Mouse (Mus musculus): ENCODE measurements around the gene Abcc5. TPM values are rescaled to one million over a fixed set of nuclear protein-coding genes. Genes with fewer than 3 reads are reported as not detected.
"Not testable (repeated sequence)": the region's sequence is repeated elsewhere in the genome, so short reads cannot be mapped to it uniquely, and the experiment has no call there.

Abcc5 gene
- total RNA-seq (2022) = 100 to 1,000 TPM in 2 of 4 experiments, 10 to 100 TPM in 2; 74.2 to 148 (median 106) TPM

DNA sequence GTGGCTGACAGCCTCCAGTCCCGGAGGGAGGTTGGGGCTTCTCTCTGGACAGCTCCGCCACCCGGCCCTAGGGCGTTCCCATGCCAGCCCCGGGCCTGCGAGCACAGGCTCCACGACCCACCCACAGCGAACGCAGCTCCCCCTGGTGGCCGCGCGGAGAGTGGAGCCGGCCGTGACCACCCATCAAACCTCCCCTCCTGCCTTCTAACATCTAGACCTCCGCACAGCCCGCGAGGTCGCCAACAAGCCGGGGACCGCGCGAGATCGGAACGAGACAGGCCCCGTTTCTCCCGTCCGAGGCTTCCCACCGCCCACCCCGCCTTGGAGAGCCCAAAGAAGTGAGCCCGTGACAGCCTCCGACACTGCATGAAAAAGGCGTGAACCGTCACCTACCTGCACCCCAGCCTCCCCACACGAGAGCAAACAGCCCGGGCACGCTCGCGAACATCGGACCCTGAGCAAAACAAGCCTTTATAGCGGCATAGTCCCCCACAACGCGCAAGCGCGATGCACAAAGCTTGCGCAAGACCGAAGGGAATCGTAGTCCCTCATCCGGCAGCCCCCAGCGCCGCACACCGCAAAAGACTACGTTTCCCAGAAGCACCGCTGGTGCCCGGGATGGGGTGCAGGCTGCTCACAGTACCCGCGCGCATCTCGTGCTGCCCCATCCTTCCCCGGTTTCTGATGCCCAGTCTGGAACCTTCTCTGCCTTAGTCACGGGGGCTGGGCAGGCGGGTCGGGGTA, at the start of gene Abcc5:
Gene Abcc5 (minus strand): TSS at position 540 of the 744 bp plus-strand sequence.
- DNase-seq = peak; percentile 92

DNA sequence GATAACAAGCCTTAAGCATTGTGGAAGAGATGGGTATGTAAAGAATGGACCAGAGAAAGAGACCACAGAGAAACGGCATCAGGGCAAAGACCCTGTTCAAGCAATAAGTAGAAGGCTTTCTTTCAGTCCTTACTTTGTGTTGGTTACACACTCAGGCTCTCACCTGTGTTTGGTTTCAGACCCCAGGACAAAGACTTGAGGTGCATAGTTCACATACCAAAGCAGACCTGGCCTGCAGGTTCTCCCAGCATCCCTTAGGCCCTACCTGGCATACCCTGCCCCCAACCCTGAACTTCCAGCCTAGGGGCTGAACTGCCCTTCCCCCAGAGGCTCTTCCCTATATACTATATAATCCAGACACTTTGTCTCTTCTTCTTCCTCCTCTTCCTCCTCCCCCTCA, 49.1 kb upstream of the Abcc5 start:
- no peak for DNase-seq

DNA sequence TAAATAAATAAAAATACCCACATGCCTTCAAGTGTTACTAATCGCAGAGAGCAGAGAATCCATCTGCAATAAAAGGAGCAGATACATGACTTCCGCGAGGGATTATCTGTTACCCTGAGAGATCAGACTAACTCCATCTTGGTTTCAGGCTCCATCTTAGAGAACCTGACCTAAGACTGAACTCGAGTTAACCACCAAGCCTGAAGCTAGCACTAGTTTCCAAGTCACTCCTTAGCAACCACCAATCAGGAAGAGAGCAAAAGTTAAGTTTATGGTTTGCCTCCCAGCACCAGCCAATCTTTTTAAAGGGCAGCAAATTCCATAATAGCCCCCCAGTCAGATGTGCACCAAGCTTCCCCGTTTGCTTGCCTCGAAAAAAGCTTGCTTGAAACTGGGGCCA, 48.6 kb upstream of the Abcc5 start:
- DNase-seq = no peak

DNA sequence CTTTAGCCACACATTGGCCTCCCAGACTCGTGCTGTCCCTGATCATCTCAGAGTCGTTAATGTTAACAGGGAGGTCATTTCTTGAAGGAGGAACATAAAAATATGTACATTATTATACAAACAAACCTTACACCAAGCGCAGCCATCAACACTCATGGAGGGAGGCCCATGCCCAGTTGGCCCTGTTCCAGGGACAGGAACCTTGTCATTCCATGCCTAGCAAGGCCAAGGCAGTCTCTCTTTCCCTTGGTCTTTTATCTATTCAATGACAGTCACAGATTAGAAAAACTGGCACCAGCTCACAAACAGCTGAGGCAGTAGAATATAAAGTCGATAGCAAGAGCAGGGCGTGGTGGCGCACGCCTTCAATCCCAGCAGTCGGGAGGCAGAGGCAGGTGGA, 48.0 kb upstream of the Abcc5 start:
- DNase-seq = peak; percentile 79

DNA sequence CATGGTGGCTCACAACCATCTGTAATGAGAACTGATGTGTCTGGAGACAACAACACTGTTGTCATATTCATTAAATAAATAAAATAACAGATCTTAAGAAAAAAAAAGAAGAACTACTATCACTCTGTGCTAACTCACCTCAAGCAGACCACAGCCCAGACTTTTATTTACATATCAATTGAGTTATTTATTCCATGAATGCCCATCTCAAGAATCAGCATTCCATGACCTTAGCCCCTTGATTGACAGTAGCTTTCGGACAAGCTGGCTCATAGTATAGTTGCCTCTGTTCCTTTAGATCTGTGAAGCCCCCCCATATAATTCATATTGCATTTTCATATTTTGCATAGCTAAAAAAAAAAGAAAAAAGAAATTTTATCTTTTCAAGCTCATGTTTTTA, 47.6 kb upstream of the Abcc5 start:
- no peak for DNase-seq

DNA sequence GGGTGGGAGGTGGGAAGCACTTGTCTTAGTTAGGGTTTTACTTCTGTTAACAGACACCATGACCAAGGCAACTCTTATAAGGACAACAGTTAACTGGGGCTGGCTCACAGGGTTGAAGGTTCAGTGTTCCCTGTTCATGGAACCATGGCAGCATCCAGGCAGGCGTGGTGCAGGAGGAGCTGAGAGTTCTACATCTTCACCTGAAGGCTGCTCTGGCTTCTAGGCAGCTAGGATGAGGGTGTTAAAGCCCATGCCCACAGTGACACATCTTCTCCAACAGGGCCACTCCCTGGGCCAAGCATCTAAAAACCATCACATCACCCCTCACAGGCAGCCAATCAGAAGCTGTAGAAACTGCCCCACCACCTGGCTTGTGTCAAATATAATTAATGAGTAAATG, 45.5 kb upstream of the Abcc5 start:
- DNase-seq = no peak

DNA sequence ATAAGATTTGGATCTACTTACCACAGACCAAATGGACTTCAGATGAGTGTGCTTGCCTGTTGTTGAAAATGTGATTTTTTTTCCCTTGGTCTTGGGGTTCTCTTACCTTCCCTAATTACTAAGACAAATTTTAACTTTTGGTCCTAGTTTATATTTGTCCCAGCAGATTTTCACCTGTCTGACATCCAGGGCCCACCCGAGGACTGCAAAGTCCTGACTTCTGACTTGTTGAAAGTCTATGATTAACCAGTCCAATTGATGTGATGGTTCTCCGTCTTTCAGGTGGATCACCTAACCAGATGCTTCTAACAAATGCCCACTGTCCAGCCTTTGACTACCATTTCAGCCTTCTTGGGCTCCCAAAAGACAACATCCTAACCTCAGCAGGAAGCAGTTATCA, 44.8 kb upstream of the Abcc5 start:
- DNase-seq = no peak

DNA sequence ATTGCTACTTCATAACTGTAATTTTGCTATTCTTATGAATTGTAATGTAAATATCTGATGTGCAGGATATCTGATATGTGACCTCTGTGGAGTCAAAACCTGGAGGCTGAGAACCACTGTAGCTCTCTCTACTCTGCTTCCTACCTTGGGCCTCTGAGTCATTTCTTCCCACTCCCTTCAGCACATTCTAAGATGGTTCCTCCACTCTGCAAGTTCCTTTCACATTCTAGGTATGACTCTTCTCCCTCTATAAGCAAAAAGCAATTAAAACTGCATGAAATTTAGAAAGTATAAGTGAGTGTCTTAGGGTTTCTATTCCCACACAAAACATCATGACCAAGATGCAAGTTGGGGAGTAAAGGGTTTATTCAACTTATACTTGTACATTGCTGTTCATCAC, 38.5 kb upstream of the Abcc5 start:
- DNase-seq = no peak

DNA sequence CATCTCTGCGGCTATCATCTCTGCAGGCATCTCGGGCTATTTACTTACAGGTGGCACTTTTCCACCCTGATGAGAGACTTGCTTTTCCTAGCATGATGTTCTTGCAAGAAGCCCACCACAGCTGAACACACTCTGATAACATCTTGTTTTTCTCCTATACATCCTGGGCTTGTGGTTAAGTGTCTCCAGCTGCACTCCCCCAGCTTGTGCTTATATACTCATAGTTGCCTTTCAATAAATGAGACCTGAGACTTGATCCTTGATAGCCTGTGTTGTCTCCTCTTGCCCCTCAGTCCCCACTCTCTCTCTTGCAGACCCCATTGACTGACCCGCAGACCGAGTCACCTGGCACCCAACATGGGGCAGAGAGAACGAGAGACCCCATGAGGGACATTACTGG, 32.5 kb upstream of the Abcc5 start:
- not testable (repeated sequence) for DNase-seq

DNA sequence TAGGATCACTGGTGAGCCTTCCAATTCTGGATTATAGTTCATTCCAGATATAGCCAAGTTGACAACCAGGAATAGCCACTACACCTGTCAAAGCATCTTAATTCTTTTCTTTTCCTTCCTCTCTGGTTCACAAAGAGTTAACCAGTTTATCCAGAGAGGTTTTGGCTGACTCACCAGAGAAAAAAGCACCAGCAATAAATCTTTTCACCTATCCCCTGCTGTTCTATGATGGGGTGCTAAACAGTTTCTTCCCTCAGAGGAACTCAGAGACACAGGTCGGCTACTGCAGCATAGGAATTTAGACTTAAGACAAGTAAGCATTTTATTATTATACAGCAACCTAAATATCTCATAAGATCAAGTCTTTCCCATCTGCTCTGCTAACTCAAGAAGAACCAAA, 29.9 kb upstream of the Abcc5 start:
- DNase-seq = no peak

DNA sequence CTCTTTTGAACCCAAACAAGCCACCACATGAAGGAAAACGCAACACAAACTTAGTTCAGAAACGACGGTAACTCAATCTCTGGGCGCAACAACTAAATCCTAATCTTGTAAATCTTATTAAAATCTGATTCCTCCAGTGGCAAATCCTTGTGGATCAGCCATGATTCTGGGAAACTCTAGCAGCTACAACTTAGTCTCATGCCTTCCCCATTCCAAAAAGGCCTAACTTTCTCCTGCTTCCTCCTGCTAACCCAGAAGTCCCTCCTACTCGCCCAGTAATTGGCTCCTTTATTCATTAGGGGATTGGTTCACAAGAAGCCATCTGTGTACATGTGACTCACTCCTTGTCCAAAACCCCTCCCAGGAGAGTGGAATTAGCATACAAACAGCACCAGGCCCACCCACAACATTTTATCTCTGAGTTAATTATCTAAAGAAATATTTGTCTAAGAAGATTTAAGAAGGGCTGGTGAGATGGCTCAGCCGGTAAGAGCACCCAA, 28.0 kb upstream of the Abcc5 start:
- DNase-seq = no peak

DNA sequence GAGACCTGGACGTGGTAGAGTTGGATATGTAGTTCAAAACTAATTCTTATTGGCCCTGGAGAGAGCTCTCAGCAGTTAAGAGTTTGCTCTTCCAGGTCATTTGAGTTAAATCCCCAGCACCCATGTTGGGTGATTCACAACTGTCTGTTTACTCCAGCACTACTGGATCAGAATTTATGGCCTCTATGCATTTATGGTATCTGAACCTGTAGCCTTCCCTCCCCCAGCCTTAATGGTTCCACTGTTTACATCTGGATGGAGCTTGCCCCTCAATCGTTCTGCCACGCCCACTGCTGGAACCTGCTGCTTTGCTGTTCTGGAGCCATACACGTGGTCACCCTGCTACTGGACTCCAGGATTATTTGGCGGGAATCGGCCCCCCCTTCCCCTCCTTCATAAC, 25.6 kb upstream of the Abcc5 start:
- DNase-seq = no peak

DNA sequence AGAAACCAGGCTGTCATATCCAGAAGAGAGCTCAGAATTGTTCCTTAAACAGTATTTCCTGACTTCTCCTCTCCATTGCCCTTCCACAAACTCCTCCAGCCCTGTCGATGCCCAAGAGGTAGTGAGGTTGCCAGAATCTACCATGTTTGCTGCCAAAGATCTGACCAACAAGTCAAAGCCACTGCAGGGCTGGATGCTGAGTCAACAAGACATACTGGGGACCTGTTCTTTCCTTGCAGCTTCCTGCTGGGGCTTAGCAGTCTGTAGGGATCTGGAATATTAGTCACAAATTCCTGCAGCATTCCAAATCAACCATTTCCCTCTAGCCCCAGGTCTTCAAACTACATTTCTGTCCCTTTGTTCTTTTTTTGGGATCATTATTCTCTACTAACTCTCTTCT, 19.7 kb upstream of the Abcc5 start:
- no peak for DNase-seq

DNA sequence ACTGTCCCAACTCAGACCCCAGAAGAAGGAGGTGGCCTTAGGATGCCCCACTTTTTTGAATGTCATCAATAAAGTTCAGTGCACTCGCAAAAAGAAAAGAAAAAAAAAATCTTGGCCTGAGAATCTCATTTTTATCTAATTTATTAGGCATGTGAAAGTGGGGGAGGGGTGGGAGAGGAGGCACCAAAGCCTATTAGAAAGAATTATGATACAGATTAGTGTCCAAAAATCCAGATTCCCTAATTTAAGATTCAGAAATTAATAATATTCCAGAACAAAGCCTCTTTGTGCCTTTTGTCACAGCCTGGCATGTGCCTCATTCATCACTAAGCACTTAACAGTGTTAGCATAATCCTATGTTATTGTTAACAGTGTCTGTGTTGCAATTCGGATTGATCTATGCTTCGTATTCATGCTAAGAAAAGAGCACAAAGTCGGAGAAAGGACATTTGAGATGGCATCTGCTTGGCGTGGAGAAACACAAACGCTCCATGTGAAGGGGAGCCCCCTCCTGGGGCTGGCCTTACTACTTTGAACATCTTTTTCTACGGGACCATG, 18.7 kb upstream of the Abcc5 start:
- DNase-seq = no peak

DNA sequence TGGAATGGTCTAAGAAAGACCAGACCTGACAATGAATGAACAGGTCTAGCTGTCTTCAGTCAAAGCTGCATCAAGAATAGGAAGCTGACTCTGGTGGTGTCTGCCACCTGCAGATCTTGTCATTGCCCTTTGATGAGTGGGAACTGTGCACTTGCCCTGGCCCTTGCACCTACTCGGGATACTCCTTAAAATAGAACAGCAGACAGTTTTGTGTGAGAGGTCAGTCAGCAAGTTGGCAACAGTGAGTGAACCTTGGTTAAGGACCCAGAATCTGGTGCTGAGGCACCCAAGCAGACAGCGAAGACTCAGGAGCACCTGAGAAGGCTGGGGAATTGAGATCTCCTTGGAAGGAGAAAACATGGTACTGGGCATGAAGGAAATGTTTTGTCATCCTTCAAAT, 16.7 kb upstream of the Abcc5 start:
- DNase-seq = no peak

DNA sequence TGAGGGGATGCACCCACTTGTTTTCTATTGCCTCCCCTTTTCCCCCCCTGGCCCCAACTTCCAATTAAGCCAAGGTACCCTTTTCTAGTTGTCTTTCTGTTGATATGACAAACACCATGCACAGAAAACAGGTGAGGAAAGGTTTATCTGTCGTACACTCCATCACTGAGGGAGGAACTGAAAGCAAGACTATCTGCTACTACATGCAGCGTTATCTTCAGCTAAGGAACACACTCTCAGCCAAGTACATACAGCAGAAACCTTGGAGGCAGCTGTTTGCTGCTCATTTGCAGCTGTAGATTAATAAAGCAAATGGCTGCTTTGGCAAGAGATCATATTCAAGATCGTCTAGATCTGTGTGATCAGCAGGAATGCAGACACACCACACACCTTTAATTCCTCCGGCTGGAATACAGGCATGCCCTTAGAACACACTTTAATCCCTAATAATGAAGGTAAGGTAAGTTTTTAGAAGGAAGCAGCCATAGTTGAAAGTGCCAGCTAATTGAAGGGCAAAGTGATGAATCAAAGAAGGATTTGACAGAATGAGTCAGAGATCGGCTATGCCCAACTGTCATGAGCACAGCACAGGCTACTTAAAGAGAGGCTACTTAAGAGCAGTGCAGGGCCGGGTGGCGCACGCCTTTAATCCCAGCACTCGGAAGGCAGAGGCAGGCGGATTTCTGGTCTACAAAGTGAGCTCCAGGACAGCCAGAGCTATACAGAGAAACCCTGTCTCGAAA, 12.7 kb upstream of the Abcc5 start:
- no peak for DNase-seq

DNA sequence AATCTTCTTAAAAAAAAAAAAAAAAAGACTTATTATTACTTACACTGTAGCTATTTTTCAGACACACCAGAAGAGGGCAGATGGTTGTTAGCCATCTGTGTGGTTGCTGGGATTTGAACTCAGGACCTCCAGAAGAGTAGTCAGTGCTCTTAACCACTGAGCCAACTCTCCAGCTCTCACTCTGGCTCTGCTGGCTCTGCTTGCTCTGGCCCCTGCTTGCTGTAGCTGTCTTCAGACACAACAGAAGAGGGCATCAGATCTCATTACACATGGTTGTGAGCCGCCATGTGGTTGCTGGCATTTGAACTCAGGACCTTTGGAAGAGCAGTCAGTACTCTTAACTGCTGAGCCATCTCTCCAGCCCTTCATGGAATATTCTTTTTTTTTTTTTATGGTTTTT, 11.9 kb upstream of the Abcc5 start:
- DNase-seq = not testable (repeated sequence)

DNA sequence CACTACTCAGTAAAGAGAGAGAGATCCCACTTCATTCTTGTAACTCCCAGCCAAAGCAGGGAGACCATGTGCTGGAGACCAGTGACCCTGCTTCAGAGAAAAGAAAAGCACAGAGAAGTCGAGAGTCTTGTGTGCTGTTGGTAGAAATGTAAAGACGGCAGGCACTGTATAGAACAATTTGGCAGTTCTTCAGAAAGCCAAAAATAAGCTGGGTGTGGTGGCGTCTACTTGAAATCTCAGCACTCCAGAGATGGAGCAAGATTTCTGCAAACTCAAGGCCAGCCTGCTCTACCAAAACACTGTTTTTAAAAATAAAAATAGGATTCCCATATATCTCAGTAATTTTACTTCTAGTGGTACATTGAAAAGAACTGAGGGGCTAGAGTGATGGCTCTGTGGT, 10.1 kb upstream of the Abcc5 start:
- no peak for DNase-seq

DNA sequence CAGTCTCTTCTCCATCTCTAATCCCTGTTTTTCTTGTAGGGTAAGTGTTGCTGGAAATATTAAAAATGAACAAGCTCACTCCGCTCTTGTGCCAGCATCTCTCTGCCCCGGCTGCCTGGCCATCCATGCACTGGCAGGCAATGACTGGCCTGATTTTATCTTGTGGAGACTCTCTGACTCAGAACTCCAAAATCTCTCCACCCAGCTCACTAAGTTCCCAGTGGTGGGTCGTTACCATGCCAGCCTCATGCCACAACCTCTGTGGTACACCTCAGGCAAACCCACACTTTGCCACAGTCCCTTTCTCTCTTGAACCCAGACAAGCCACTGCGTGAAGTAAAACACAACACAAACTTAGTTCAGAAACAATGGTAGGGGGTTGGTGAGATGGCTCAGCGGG, 3.1 kb upstream of the Abcc5 start:
- no peak for DNase-seq

DNA sequence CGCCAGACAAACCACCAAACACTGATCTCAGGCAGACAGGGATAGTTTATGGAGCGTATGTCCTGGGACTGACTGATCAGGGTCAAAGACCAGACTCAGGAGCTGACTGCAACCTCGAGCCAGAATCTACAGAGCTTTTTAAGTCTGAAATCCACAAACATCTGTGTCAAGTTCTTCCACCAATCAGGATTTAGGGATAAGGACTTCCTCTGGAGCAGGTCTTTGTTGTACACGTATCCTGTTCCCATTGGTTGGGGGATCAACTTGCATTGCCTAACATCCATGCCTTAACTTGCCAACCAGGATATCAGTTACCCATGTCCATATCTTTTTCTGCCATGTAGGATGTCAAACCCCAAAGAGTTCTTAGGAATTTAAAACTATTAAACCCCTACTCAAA, 1.4 kb upstream of the Abcc5 start:
- no peak for DNase-seq

DNA sequence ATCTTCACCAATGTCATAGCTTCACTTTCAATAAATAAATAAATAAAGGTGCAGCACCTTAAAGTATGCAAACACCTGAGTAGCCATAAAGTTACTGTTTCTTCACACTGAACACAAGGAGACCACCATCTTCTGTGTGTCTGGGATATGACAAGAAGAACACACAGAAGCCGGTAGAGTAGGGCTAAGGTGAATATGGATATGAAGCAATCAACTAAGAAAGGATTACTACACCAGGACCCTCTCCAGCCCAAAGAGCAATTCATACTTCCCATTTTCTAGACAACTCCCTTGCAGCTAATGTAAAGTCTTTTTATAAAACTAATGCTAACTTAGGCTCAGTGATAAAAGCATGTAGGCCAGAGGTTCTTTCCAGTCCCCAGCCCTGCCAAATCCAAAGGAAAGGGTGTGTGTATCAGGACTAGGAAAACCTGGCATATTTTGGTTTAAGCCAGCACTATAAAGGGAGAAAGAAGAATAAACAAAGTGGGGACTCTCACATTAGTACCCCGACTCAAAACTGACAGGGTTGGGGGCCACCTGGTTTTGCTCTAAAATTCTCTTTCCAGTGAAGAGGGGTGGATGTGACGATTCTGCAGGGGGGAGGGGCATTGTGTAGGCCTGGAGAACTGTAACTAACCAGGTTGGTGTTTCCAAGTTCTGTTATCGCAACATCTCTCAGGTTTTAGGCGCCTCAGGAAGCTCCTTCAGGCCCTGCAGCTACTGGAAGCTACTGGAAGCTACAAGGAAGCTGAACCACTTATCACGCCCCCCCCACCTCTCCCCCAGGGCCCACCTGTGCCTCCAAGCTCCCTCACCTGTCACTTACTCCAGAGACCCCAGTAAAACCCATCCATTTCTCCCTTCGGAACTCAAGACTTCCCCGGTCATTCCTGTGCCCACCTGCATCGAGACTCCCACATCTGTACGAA, 1.2 kb downstream of the Abcc5 start:
- no peak for DNase-seq

DNA sequence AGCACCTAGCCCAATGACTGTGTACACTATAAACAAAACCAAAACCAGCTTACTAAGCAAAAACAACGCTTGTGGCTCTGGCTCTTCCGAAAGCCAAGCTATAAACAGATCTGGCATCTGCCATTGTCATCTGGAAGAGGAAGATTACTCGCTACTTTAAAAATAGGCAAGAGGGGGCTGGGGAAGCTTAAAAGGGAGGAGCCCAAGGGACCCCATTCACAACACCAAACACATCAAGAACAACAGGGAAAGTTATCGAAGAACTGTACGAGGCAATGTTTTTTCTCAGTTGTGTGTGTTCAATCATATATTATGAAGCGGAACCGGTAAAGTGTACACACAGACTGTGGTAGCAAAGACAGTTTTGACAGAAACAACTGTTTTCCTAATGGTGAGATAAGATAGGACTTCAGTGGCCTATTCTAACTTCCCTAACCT, 1.9 kb downstream of the Abcc5 start:
- DNase-seq = no peak
